Mouse (Mus musculus): ENCODE data around the gene Cdc42ep5.
A peak's percentile ranks its signal among the peaks of the same experiment; 100 is the strongest.
"Not testable (repeated sequence)": the region's sequence is repeated elsewhere in the genome, so short reads cannot be mapped to it uniquely, and the experiment has no call there.

Gene Cdc42ep5

GRCm38 (mm10) chr7:4164090-4164910, at the start of gene Cdc42ep5:
TSS of gene Cdc42ep5 (minus strand) at chr7:4164860.
- peak; percentile 87 for DNase-seq

GRCm38 (mm10) chr7:4213436-4213835, 48.8 kb upstream of the Cdc42ep5 start:
- not testable (repeated sequence) for DNase-seq

GRCm38 (mm10) chr7:4208626-4209025, 44.0 kb upstream of the Cdc42ep5 start:
- DNase-seq: peak; percentile 6

GRCm38 (mm10) chr7:4207126-4207525, 42.5 kb upstream of the Cdc42ep5 start:
- no peak for DNase-seq

GRCm38 (mm10) chr7:4178438-4178837, 13.8 kb upstream of the Cdc42ep5 start:
- peak; percentile 72 for DNase-seq

GRCm38 (mm10) chr7:4170193-4170938, 5.7 kb upstream of the Cdc42ep5 start:
- no peak for DNase-seq

- no peak for DNase-seq
Measured at GRCm38 (mm10) chr7:4167098-4167497, 2.4 kb upstream of the Cdc42ep5 start.

GRCm38 (mm10) chr7:4165286-4165685, 626 bp upstream of the Cdc42ep5 start:
- DNase-seq: no peak

GRCm38 (mm10) chr7:4163571-4164072, 1.0 kb downstream of the Cdc42ep5 start:
- DNase-seq: peak; percentile 30

GRCm38 (mm10) chr7:4161596-4161995, 3.1 kb downstream of the Cdc42ep5 start:
- not testable (repeated sequence) for DNase-seq

GRCm38 (mm10) chr7:4154976-4155375, 9.7 kb downstream of the Cdc42ep5 start:
- DNase-seq: no peak

GRCm38 (mm10) chr7:4154356-4154755, 10.3 kb downstream of the Cdc42ep5 start:
- no peak for DNase-seq

GRCm38 (mm10) chr7:4151241-4151640, 13.4 kb downstream of the Cdc42ep5 start:
- no peak for DNase-seq

GRCm38 (mm10) chr7:4150811-4151221, 13.8 kb downstream of the Cdc42ep5 start:
- DNase-seq: peak; percentile 65

GRCm38 (mm10) chr7:4150059-4150541, 14.6 kb downstream of the Cdc42ep5 start, which contains the start of gene Leng9:
TSS of gene Leng9 (minus strand) at chr7:4150374.
- DNase-seq: peak; percentile 54

- peak; percentile 85 for DNase-seq
Measured at GRCm38 (mm10) chr7:4149209-4150054, 15.2 kb downstream of the Cdc42ep5 start.

GRCm38 (mm10) chr7:4148341-4149208, 16.1 kb downstream of the Cdc42ep5 start:
- DNase-seq: no peak

- DNase-seq: peak; percentile 3
Measured at GRCm38 (mm10) chr7:4147836-4148235, 16.8 kb downstream of the Cdc42ep5 start.

- DNase-seq: no peak
Measured at GRCm38 (mm10) chr7:4147371-4147770, 17.3 kb downstream of the Cdc42ep5 start.

- peak; percentile 1 for DNase-seq
Measured at GRCm38 (mm10) chr7:4146241-4147180, 18.1 kb downstream of the Cdc42ep5 start.

Measured in lung, postnatal 10 days (tissue).